7 mouse cellular contexts compared by ENCODE assay signal in the genomic region with DNA sequence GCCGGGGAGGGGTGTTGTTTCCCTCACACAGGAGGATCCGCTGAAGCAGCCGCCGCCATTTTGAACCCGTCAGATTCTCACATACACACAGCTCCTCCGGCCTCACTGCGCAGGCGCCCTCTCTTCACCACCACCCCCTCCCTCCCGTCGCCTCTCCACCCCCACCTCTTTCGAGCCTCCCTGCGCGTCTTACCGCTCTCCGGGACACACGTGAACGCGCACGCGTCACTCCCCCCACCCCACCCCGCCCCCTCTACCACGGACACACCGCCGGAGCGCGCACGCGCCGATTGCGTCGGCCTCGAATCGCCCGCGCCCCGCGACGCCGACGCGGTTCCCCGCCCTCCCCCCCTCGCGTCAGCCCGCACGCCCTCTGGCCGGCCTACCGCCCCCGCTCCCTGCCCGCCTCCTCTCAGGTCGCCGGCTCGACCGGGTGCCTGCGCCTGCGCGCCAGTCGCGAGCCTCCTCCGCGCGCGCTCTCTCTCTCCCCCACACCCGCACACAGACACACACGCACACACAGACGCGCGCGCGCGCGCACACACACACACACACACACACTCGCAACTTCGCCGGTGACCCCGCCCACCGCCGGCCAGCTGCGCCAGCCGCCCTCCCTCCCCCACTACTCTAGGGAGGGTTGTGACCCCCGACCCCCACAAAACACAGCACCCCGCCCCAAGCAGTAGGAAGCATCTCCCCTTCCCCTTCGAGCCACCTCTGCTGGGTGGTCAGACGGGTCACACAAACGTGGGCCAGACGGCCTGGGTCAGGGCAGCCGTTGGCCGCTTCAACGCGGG. TPM values are rescaled to one million over a fixed set of nuclear protein-coding genes. Genes with fewer than 3 reads are reported as not detected.
DNase-seq lines count a peak whose midpoint lies in the region; ATAC-seq and TF ChIP-seq lines count a peak whose summit lies in the region.

No protein-coding gene starts in this region.

- peak overlapping the region; percentile 88 for H3K27ac ChIP-seq in intestine, postnatal 0 days (ENCODE audit: low read depth, low read length)
- H3K27ac ChIP-seq in midbrain, embryonic 12.5 days (replicated peaks): peak overlapping the region; percentile 97
- H3K27ac ChIP-seq in small intestine, adult 2 months (ENCODE audit: insufficient read depth, low read depth, low read length): peak overlapping the region; percentile 62

- peak; percentile 95 for DNase-seq in adrenal gland, adult 8-10 months
- DNase-seq in embryo, embryonic 9.5 days (ENCODE audit: extremely low spot score): peak; percentile 100
- DNase-seq in gastrocnemius, postnatal 4 days (ENCODE audit: low spot score in 2 of 2): peak; percentile 93 to 97
- peak; percentile 99 for DNase-seq in left cerebral cortex, postnatal 4 days

- peak; percentile 79; the same call in 1 of the 2 replicates for TF ChIP-seq POLR2A in small intestine, adult 2 months (IDR thresholded peaks at IDR 0.05; ENCODE audit: low read depth, low read length)

- peak overlapping the region; percentile 99 for H3K4me2 ChIP-seq in intestine, postnatal 0 days (replicated peaks; ENCODE audit: low read depth)
- peak overlapping the region; percentile 93 for H3K4me2 ChIP-seq in midbrain, embryonic 12.5 days (replicated peaks)

- ATAC-seq in intestine, postnatal 0 days: peak; percentile 94
- peak; percentile 90 for ATAC-seq in midbrain, embryonic 12.5 days (ENCODE audit: low FRiP score, low read depth)

- WGBS in intestine, postnatal 0 days: under 1% methylated on average over 61 of the region's 90 CpGs
- WGBS in midbrain, embryonic 12.5 days: under 1% methylated on average over 27 of the region's 90 CpGs
- WGBS in small intestine, adult 2 months: under 1% methylated on average over 64 of the region's 90 CpGs

- H3K36me3 ChIP-seq in intestine, postnatal 0 days (ENCODE audit: control insufficient read depth, insufficient read depth): no peaks in the 10 kb centered on the region
- H3K36me3 ChIP-seq in midbrain, embryonic 12.5 days: peaks cover 2% of the 10 kb centered on the region; the same call in 1 of the 2 replicates
- H3K36me3 ChIP-seq in small intestine, adult 2 months (ENCODE audit: control insufficient read depth, insufficient read depth, low read length): peaks cover 9% of the 10 kb centered on the region

- TF ChIP-seq CTCF in intestine, postnatal 0 days (IDR thresholded peaks at IDR 0.05; ENCODE audit: low read depth): no peak
- TF ChIP-seq CTCF in small intestine, adult 2 months (IDR thresholded peaks at IDR 0.05; ENCODE audit: extremely low read depth, insufficient read length, insufficient replicate concordance, low read depth, low read length): no peak

- H3K9ac ChIP-seq in intestine, postnatal 0 days (ENCODE audit: low read depth, low read length): peak overlapping the region; percentile 93
- peak overlapping the region; percentile 100 for H3K9ac ChIP-seq in midbrain, embryonic 12.5 days (replicated peaks)

- no peaks in the 10 kb centered on the region for H3K27me3 ChIP-seq in intestine, postnatal 0 days (replicated peaks; ENCODE audit: control insufficient read depth, insufficient read depth, low read length)
- H3K27me3 ChIP-seq in midbrain, embryonic 12.5 days: 0 out of 2 replicates have a peak, but pooled peaks cover 7% of the 10 kb centered on the region
- no peaks in the 10 kb centered on the region for H3K27me3 ChIP-seq in small intestine, adult 2 months (ENCODE audit: control insufficient read depth, insufficient read depth, low read length)

- peaks cover 5% of the 10 kb centered on the region for H3K4me1 ChIP-seq in intestine, postnatal 0 days (replicated peaks; ENCODE audit: control insufficient read depth, insufficient read depth, low read length)
- peaks cover 28% of the 10 kb centered on the region for H3K4me1 ChIP-seq in midbrain, embryonic 12.5 days
- peaks cover 6% of the 10 kb centered on the region; the same call in 1 of the 2 replicates for H3K4me1 ChIP-seq in small intestine, adult 2 months (ENCODE audit: control insufficient read depth, insufficient read depth, insufficient read length, low read length)

- peak overlapping the region; percentile 72 for H3K4me3 ChIP-seq in intestine, postnatal 0 days (ENCODE audit: low read depth, low read length)
- peak overlapping the region; percentile 99 for H3K4me3 ChIP-seq in midbrain, embryonic 12.5 days
- H3K4me3 ChIP-seq in small intestine, adult 2 months (ENCODE audit: low read depth, low read length): peak overlapping the region; percentile 84

- intact Hi-C loops in left cerebral cortex, postnatal 4 days (cut with DNase I): no loop called here

- H3K9me3 ChIP-seq in intestine, postnatal 0 days (ENCODE audit: control insufficient read depth): no peaks in the 10 kb centered on the region
- H3K9me3 ChIP-seq in midbrain, embryonic 12.5 days: no peaks in the 10 kb centered on the region

RNA-seq across cellular contexts. Expression of gene Kdm2a, which starts 0.9 kb away (rescaled TPM):
- 100 to 1,000 TPM in 3 of 4 experiments, 10 to 100 TPM in 1; 88.6 to 150 (median 124) TPM for total RNA-seq in adrenal gland, adult 8-10 months (2022)
- total RNA-seq in gastrocnemius, postnatal 4 days (2021): 10 to 100 TPM; 50.9 to 66.8 TPM
- polyA plus RNA-seq in intestine, postnatal 0 days (2015; fragmentation: Nextera tagmentation; extraction: Ambion mirVana): 21.0 and 21.2 TPM in 2 replicates
- 10 to 100 TPM; 71.2 to 80.9 TPM for total RNA-seq in left cerebral cortex, postnatal 4 days (2021)
- polyA plus RNA-seq in midbrain, embryonic 12.5 days (2016; fragmentation: Nextera tagmentation; extraction: Ambion mirVana): 58.0 and 63.2 TPM in 2 replicates
- polyA plus RNA-seq in small intestine, adult 2 months (2012; rRNA removed): 37.8 and 100 TPM in 2 replicates

RNA-seq across cellular contexts. Expression of gene Rhod, which starts 42.0 kb away (rescaled TPM):
- 10 to 100 TPM; 29.8 to 48.0 (median 39.3) TPM for total RNA-seq in adrenal gland, adult 8-10 months (2022)
- total RNA-seq in gastrocnemius, postnatal 4 days (2021): 1 to 10 TPM; 4.4 to 5.2 TPM
- polyA plus RNA-seq in intestine, postnatal 0 days (2015; fragmentation: Nextera tagmentation; extraction: Ambion mirVana): 54.8 and 60.3 TPM in 2 replicates
- total RNA-seq in left cerebral cortex, postnatal 4 days (2021): 1 to 10 TPM; 1.1 to 2.0 TPM
- polyA plus RNA-seq in midbrain, embryonic 12.5 days (2016; fragmentation: Nextera tagmentation; extraction: Ambion mirVana): 6.7 and 10.3 TPM in 2 replicates
- polyA plus RNA-seq in small intestine, adult 2 months (2012; rRNA removed): 56.0 and 168 TPM in 2 replicates

Comparison
In these comparisons a context has a peak if more than half of its experiments do, and no peak if none do; other contexts are left out.
1. Peak in every context shown above with its lines: DNase-seq, ATAC-seq, H3K4me3 ChIP-seq and H3K27ac ChIP-seq.
2. RNA of gene Rhod, which starts 42.0 kb away (total RNA-seq): 29.8 to 48.0 TPM in adrenal gland, adult 8-10 months; 4.4 to 5.2 TPM in gastrocnemius, postnatal 4 days and 1.1 to 2.0 TPM in left cerebral cortex, postnatal 4 days; every median in the first group is over 4 times any median in the second.